Mouse (Mus musculus) intestine, embryonic 16.5 days (tissue): ENCODE measurements around the gene Mettl21c. TPM values are rescaled to one million over a fixed set of nuclear protein-coding genes. Genes with fewer than 3 reads are reported as not detected.
A peak's percentile ranks its signal among the peaks of the same experiment; 100 is the strongest.
"Not testable (repeated sequence)": the region's sequence is repeated elsewhere in the genome, so short reads cannot be mapped to it uniquely, and the experiment has no call there.

Source experiments
- ATAC-seq: fragments of 200-750 bp; cut with Nextera tagmentation; 2 replicates; pipeline ENCODE4 v1.8.0; 2017; ENCODE audit warnings: moderate TSS enrichment, moderate library complexity
- H3K27ac ChIP-seq: fragments of 300-500 bp; sonication (generic); 2 replicates; pipeline ENCODE4 v1.5.1; 2014; ENCODE audit warnings: mild to moderate bottlenecking, low read length
- H3K27me3 ChIP-seq: fragments of 300-500 bp; sonication (generic); replicated peaks from 2 replicates; pipeline ENCODE4 v1.6.1; 2014; ENCODE audit warnings: low read length, control low read depth, mixed read lengths; ENCODE audit not compliant: control insufficient read depth, insufficient read depth
- H3K36me3 ChIP-seq: fragments of 300-500 bp; sonication (generic); 2 replicates; pipeline ENCODE4 v1.6.1; 2014; ENCODE audit warnings: low read length, control low read depth; ENCODE audit not compliant: control insufficient read depth, insufficient read depth
- H3K4me1 ChIP-seq: fragments of 300-500 bp; sonication (generic); 2 replicates; pipeline ENCODE4 v1.6.1; 2014; ENCODE audit warnings: low read length, control low read depth, mixed read lengths; ENCODE audit not compliant: control insufficient read depth, insufficient read depth
- H3K4me2 ChIP-seq: fragments of 300-500 bp; sonication (generic); 2 replicates; pipeline ENCODE4 v1.6.1; 2014; ENCODE audit warnings: low read depth, low read length, control low read depth
- H3K4me3 ChIP-seq: fragments of 300-500 bp; sonication (generic); 2 replicates; pipeline ENCODE4 v1.5.1; 2014; ENCODE audit warnings: mild to moderate bottlenecking, low read length
- H3K9ac ChIP-seq: fragments of 300-500 bp; sonication (generic); 2 replicates; pipeline ENCODE4 v1.6.1; 2014; ENCODE audit warnings: low read depth, low read length
- H3K9me3 ChIP-seq: fragments of 300-500 bp; sonication (generic); 2 replicates; pipeline ENCODE4 v1.6.1; 2016; ENCODE audit warnings: low read length, control low read depth; ENCODE audit not compliant: control insufficient read depth
- WGBS: fragments of 180-500 bp; shearing (Covaris S2); extraction: QIAGEN DNeasy Blood & Tissue Kit; methylation state at CpG from one replicate; pipeline ENCODE4 v1.1.7; 2014; 5-methylcytosine and 5-hydroxymethylcytosine counted together
- polyA plus RNA-seq: library from polyadenylated mRNA; unstranded; fragments of >200 nt; fragmentation: Nextera tagmentation; extraction: Ambion mirVana; gene quantifications from 2 replicates; pipeline ENCODE4 v1.2.1, GENCODE M21; 2015

Gene Mettl21c
- 0.33 and 0.49 TPM in 2 replicates for polyA plus RNA-seq

DNA sequence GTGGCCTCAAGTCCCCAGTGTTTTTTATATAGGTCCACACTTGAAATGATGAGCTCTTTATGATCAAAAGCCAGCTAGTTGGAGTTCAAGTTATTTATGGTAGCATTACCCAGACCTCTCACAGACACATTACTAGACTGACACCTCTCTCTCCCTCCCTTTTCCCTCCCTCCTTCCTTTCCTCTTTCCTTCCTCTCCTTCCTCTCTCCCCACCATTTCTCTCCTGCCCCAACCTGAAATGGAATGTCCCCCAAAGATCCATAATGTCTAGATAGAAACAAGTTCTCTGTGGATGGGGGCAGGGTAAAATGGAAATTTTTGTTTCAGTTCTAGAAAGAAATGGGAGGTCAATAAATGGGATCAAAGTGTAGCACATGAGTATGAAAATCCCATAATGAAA, at the start of gene Mettl21c:
Gene Mettl21c, minus strand, starts transcription at position 101 of the 400 bp plus-strand sequence.
- Histone ChIP-seq H3K27ac (no peak within 1 kb of the TSS), H3K4me3 (no peak within 1 kb of the TSS), H3K4me1 (no peaks in the 10 kb centered on the region), H3K9ac (no peak within 1 kb of the TSS), H3K4me2 (no peak within 1 kb of the TSS), H3K9me3 (no peaks in the 10 kb centered on the region), H3K27me3 (no peaks in the 10 kb centered on the region), H3K36me3 (no peaks in the 10 kb centered on the region)
- no peak for ATAC-seq

DNA sequence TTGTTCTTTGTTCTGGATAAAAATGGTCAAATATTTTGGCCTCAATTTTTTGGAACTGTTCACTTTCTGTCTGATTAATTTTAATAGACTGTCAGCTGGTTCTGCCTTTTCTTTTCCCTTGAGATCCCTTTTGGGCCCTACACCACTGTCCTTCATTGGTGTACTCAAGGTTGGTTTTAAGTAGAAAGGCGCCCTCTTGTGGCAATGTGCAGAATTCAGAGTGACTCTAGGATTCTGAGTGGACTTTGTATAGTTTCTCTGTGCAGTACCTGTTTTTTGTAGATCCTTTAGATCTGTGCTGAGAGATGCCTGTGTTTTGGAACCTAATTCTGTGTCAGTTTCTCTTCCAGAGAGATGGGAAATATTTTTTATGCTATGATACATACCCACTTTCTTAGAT, 44.8 kb upstream of the Mettl21c start:
- H3K9ac ChIP-seq: no peak overlapping the region
- no peaks in the 10 kb centered on the region for H3K36me3 ChIP-seq
- no peaks in the 10 kb centered on the region for H3K4me1 ChIP-seq
- H3K27me3 ChIP-seq: no peaks in the 10 kb centered on the region
- no peaks in the 10 kb centered on the region for H3K9me3 ChIP-seq
- H3K4me3 ChIP-seq: no peak overlapping the region
- no peak overlapping the region for H3K27ac ChIP-seq
- 3% methylated on average over 1 of the region's 1 CpGs for WGBS
- H3K4me2 ChIP-seq: no peak overlapping the region
- ATAC-seq: 0 out of 2 replicates have a peak, but pooled peaks have one; percentile 44

DNA sequence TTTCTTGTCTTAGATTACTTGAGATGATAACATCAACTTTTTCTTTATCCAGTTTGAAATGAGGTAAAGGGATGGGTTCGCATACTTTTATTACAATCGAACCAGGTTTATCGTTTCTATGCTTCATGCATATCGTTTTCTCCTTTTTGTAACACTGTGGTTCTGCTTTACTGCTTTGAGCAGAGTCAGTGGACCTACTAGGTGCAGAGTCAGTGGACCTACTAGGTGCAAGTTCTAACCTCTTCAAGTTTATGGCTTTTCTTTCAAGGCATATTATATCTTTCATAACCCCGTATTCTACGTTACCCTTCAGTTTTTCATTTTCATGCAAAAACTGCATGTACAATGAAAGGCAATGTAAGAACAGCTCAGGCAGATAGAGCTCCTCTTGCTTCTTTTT, 43.6 kb upstream of the Mettl21c start:
- ATAC-seq: no peak
- no peak overlapping the region for H3K4me3 ChIP-seq
- H3K36me3 ChIP-seq: no peaks in the 10 kb centered on the region
- H3K9ac ChIP-seq: no peak overlapping the region
- no peaks in the 10 kb centered on the region for H3K9me3 ChIP-seq
- H3K27me3 ChIP-seq: no peaks in the 10 kb centered on the region
- 92% methylated on average over 6 of the region's 6 CpGs for WGBS
- H3K4me2 ChIP-seq: no peak overlapping the region
- no peak overlapping the region for H3K27ac ChIP-seq
- H3K4me1 ChIP-seq: no peaks in the 10 kb centered on the region

DNA sequence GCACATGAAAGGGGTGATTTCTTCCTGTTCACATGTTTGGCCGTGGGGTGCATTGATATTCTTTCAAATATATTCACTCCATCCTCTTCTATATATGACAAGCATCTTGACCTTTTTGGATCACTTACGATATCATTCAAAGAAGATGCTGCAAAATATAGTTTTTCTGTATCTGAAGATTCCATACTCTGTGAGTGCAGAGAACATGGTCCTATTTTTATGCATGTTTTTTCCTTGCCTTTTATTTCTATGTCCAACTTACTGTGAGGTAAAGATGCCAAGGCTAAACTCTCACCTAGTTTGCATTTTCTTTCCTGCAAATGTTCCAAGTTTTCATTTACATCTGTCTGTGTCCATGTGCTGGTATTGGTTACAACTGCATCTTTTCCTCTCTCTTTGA, 42.0 kb upstream of the Mettl21c start, which contains the start of gene Gm8251:
Gene Gm8251, minus strand, starts transcription at position 101 of the 400 bp plus-strand sequence.
- Histone ChIP-seq H3K9me3 (no peaks in the 10 kb centered on the region), H3K27me3 (no peaks in the 10 kb centered on the region), H3K4me3 (no peak within 1 kb of the TSS), H3K27ac (no peak within 1 kb of the TSS), H3K9ac (no peak within 1 kb of the TSS), H3K4me1 (no peaks in the 10 kb centered on the region), H3K36me3 (no peaks in the 10 kb centered on the region), H3K4me2 (no peak within 1 kb of the TSS)
- WGBS: 86% methylated on average over 2 of the region's 2 CpGs
- ATAC-seq: no peak

DNA sequence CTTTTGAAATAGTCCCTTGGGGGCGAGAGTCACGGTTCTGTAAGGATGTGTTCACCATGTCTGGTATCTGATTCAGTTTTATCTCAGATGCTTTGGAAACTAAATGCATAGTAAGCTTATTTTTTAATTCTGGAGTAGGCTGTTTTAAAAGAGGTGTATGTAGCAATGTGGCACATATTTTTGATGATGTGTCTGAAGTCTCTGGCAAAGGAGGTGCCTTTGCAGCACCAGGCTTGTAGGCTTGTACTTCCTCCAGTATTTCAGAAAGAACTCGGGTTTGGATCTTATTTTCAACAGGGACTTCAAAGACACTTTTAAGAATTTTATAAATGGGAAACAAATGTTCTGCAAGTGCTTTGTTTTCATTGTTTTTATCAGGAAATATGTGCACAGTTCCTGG, 38.0 kb upstream of the Mettl21c start:
- Histone ChIP-seq H3K36me3 (no peaks in the 10 kb centered on the region), H3K9me3 (no peaks in the 10 kb centered on the region), H3K4me2 (no peak overlapping the region), H3K27ac (no peak overlapping the region), H3K27me3 (no peaks in the 10 kb centered on the region), H3K9ac (no peak overlapping the region), H3K4me3 (no peak overlapping the region), H3K4me1 (no peaks in the 10 kb centered on the region)
- ATAC-seq: no peak
- WGBS: 86% methylated on average over 3 of the region's 3 CpGs

DNA sequence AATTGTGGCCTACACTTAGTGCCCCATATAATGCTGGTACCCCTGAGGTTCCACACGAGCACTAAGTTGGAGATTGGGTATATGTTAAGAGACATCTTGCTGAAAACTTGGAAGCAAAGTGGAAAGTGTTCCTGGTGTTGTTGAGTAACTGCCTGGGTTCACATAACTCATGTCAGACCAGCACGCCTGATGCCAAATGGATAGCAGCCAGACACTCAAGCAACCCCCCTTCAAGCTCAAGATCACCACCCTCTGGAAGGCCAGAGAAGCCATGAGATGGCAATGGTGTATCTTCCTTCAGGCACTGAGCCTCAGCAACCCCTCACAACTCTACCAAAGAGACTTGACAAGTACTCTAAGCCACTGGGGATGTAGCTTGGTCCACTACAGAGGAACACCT, 26.7 kb upstream of the Mettl21c start:
- Histone ChIP-seq H3K27ac (no peak overlapping the region), H3K9me3 (no peaks in the 10 kb centered on the region), H3K36me3 (no peaks in the 10 kb centered on the region), H3K27me3 (no peaks in the 10 kb centered on the region), H3K4me3 (no peak overlapping the region), H3K4me1 (no peaks in the 10 kb centered on the region), H3K4me2 (no peak overlapping the region), H3K9ac (no peak overlapping the region)
- ATAC-seq: no peak
- WGBS: 78% methylated on average over 2 of the region's 2 CpGs

DNA sequence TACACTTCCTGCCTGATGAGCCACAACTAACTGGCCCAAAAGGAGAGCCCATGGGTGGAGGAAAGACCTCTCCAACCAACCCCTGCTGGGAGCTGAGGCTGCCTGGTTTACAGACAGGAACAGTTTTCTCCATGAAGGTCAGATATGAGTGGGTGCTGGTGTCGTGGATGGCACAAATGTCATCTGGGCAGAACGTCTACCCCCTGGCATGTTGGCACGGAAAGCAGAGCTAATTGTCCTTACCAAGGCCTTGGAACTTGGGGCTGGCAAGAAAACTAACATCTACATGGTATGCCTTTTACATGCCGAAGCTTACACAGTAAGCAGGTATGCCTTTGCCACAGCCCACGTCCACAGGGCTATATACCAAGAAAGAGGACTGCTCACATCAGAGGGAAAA, 25.9 kb upstream of the Mettl21c start:
- ATAC-seq, H3K36me3 ChIP-seq, H3K4me3 ChIP-seq, H3K27ac ChIP-seq, H3K4me2 ChIP-seq, H3K9me3 ChIP-seq, H3K27me3 ChIP-seq, H3K9ac ChIP-seq, H3K4me1 ChIP-seq: not testable (repeated sequence)
- WGBS: 93% methylated on average over 5 of the region's 5 CpGs

DNA sequence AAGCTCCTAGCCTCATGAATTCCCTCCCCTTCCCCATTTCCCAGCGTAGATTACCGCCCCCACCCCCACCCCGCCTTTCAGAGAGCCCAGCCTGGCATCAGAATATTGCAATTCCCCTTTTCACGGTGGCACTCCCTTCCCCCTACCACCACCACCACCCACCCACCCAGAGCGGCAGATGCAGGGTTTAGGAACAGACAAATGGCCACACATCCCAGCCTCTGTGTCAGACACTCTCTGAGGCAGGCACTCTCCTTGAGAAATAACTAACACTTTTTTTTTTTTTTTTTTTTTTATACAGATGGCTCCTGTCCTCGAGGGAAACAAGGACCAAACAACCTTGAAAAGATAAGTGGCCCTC, 22.7 kb upstream of the Mettl21c start:
- no peaks in the 10 kb centered on the region for H3K4me1 ChIP-seq
- H3K4me3 ChIP-seq: peak overlapping the region; percentile 54
- H3K27me3 ChIP-seq: no peaks in the 10 kb centered on the region
- no peak overlapping the region for H3K27ac ChIP-seq
- WGBS: 1% methylated on average over 6 of the region's 6 CpGs
- H3K36me3 ChIP-seq: no peaks in the 10 kb centered on the region
- peak; percentile 64 for ATAC-seq
- H3K4me2 ChIP-seq: peak overlapping the region; percentile 72
- no peaks in the 10 kb centered on the region for H3K9me3 ChIP-seq
- H3K9ac ChIP-seq: peak overlapping the region; percentile 71

DNA sequence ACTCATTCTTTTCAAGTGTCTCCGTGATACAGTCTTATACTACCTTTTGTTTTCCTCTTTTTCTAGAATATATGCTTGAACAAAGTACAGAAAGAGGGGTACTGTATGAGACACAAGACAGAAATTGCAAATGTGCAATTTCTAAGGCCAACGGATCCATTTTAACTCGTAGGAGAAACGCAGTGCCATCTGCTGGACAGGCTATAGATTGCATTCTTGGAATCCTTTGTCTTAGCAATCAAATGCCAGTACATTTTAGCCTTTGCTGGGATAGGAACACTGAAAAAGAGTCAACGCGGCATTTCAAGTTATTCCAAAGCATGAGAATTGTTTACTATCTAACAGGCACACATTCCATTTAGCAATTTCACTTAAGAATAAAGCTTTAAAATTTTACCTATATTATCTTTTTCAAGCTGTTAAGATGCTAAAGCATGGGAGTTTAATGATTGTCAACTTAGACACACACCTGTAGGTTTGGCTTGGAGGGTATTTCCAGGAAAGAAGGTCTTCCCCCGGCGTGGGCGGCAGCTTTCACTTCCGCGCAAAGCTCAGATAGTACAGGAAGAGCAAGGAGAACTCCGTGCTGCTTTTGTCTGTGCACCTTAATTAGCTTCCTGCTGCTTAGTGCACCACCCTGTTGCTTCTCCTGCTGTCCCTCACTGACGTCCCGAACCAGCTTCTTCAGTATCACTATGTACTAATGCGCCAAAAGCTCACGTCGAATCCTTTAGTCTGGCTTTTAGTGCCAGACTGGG, 22.1 kb upstream of the Mettl21c start:
- peak overlapping the region; percentile 71 for H3K9ac ChIP-seq
- H3K4me3 ChIP-seq: peak overlapping the region; percentile 54
- H3K27ac ChIP-seq: no peak overlapping the region
- WGBS: under 1% methylated on average over 17 of the region's 17 CpGs
- no peaks in the 10 kb centered on the region for H3K9me3 ChIP-seq
- peak; percentile 87 for ATAC-seq
- no peaks in the 10 kb centered on the region for H3K4me1 ChIP-seq
- H3K36me3 ChIP-seq: no peaks in the 10 kb centered on the region
- no peaks in the 10 kb centered on the region for H3K27me3 ChIP-seq
- H3K4me2 ChIP-seq: peak overlapping the region; percentile 72

DNA sequence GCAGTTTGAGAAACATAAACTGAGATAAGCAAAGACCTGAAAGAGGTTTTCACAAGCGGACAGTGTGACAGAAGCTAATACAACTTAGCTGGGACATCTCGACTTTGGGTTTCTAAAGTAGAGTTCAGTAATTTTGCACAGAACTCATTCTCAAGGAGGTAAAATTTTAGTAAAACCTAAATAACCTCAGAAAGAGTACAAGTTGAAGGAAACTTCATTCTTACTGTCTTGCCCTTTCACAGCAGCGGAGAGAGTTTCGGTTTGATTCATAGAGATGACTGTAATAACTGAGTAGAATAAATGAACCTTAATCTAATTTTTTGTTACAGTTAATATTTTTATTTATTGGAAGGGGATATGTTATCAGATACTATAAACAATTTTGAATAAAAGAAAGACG, 13.1 kb upstream of the Mettl21c start:
- Histone ChIP-seq H3K4me3 (no peak overlapping the region), H3K9me3 (no peaks in the 10 kb centered on the region), H3K4me2 (no peak overlapping the region), H3K27me3 (no peaks in the 10 kb centered on the region), H3K4me1 (no peaks in the 10 kb centered on the region), H3K9ac (no peak overlapping the region), H3K36me3 (no peaks in the 10 kb centered on the region), H3K27ac (no peak overlapping the region)
- WGBS: 89% methylated on average over 5 of the region's 5 CpGs
- no peak for ATAC-seq
